Mouse (Mus musculus) erythroid progenitor cell, adult 5-6 weeks (primary cell): ENCODE measurements at regions not wholly inside any gene's neighbourhood (a gene's known extent, or its start where the extent isn't known, plus 50 kb on each side); places are given as distances from the start of the nearest gene placed in this dataset.

Experiments used
- ATAC-seq: replicated peaks from 2 replicates; pipeline ENCODE4 v1.8.0; 2016; ENCODE audit warnings: moderate number of reproducible peaks, mild to moderate bottlenecking, moderate TSS enrichment, inconsistent platforms; ENCODE audit not compliant: poor library complexity, low FRiP score, severe bottlenecking

- ATAC-seq: no peak
These were observed 142.8 kb downstream of the Psmg1 start for GRCm38 (mm10) chr16:95847765-95848483.

- no peak for ATAC-seq
These were observed 143.5 kb downstream of the Ets2 start for GRCm38 (mm10) chr16:95845323-95845860.

GRCm38 (mm10) chr16:95844691-95845090 is 142.8 kb downstream of the Ets2 start:
- ATAC-seq: no peak

GRCm38 (mm10) chr16:95842766-95843165 is 140.9 kb downstream of the Ets2 start:
- ATAC-seq: no peak

GRCm38 (mm10) chr16:95839512-95840253 is 137.8 kb downstream of the Ets2 start:
- ATAC-seq: no peak

GRCm38 (mm10) chr16:95838886-95839430 is 137.1 kb downstream of the Ets2 start:
- no peak; the same call in 1 of the 2 replicates for ATAC-seq

GRCm38 (mm10) chr16:95838478-95838846 is 136.6 kb downstream of the Ets2 start:
- no peak for ATAC-seq

- peak; percentile 51; the same call in 1 of the 2 replicates for ATAC-seq
These were observed 136.0 kb downstream of the Ets2 start for GRCm38 (mm10) chr16:95837723-95838477.

- ATAC-seq: no peak
These were observed 134.1 kb downstream of the Ets2 start for GRCm38 (mm10) chr16:95835941-95836340.

- no peak for ATAC-seq
These were observed 132.8 kb downstream of the Ets2 start for GRCm38 (mm10) chr16:95834556-95835288.

- ATAC-seq: no peak
These were observed 131.6 kb downstream of the Ets2 start for GRCm38 (mm10) chr16:95833455-95833854.

GRCm38 (mm10) chr16:95832346-95832739 is 130.5 kb downstream of the Ets2 start:
- no peak for ATAC-seq

GRCm38 (mm10) chr16:95831566-95832345 is 129.9 kb downstream of the Ets2 start:
- ATAC-seq: no peak

GRCm38 (mm10) chr16:95827402-95827737 is 125.5 kb downstream of the Ets2 start:
- ATAC-seq: no peak

- ATAC-seq: no peak
These were observed 125.0 kb downstream of the Ets2 start for GRCm38 (mm10) chr16:95826681-95827401.

GRCm38 (mm10) chr16:95825723-95826122 is 123.8 kb downstream of the Ets2 start:
- ATAC-seq: peak; percentile 77

GRCm38 (mm10) chr16:95824720-95825534 is 123.1 kb downstream of the Ets2 start:
- ATAC-seq: peak; percentile 85
